Mouse (Mus musculus): Measurements from ENCODE around the gene Mettl7a2.
"Not testable (repeated sequence)": the region's sequence is repeated elsewhere in the genome, so short reads cannot be mapped to it uniquely, and the experiment has no call there.

Mettl7a2 gene

GRCm38 (mm10) chr15:100337847-100338246 is 15.2 kb upstream of the Mettl7a2 start:
- not testable (repeated sequence) for DNase-seq (ENCODE audit: inconsistent ontology term)

DNA sequence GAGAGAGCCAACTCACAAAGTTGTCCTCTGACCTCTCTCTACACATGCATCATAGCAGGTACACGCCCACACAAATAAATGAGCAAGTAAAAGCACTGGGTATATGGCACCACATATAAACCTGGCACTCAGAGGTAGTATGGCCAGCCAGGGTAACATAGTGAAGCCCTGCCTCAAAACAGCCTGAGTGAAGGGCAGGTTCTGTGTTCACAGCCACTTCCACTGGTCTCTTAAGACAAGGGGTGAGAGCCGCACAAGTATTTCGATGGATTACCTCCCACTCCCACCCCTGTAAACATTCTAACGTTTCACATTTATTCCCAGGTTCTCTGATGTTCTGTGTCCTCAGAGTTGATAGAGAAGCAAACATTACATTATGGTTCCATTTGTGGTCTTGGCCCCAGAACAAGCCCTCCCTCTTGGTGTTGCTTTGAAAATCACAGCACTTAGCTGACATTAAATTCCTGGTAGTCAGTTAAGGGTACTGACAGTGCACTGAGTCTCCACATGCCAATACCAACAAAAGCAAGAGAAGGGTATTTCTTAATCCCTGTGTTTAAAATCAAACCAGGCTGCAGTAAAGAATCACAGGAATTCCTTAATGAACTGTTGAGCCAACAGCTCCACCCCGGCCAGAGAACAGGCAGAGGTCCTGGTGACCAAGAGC is 11.6 kb upstream of the Mettl7a2 start:
- DNase-seq (ENCODE audit: inconsistent ontology term), result peak; percentile 63

DNA sequence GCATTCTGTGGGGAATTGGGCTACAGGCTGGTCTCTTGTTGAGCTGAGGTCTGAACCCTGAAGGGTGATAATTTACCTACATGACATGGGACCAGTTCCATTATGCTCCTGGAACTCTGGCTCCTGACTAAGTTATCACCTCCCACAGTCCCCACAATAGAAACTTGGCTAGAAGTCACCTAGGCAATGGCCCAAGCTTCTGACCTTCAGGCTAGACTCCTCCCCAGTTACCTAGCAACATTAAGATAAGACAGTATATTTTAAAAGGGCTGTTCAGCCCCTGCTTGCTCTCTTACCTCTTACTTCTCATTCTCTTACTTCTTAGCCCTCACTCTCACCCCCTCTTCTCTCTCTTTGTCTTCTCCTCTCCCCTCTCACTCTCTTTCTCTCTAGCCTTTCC is 7.5 kb upstream of the Mettl7a2 start:
- DNase-seq (ENCODE audit: inconsistent ontology term), result no peak

DNA sequence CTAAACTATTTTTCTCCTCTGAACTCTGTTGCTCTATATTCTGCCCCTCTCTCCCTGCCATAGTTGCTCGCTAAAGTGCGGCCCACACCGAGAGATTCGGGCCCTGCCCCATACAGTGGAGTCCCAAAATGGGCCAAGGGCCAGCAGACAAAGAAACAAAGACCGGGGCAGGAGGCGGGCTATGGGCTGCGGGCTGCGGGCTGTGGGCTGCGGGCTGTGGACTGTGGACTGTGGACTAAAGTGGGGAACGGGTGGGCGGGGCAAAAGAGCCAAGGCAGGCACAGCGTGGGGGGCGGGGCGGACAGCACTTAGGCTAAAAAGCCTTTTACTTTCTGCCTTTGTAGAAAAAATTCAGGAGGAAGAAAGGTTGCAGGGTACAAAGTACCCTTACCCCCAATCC is 6.2 kb upstream of the Mettl7a2 start:
- DNase-seq (ENCODE audit: inconsistent ontology term), result no peak

- DNase-seq (ENCODE audit: inconsistent ontology term), result no peak
Observed at GRCm38 (mm10) chr15:100349496-100349895, 3.5 kb upstream of the Mettl7a2 start.

GRCm38 (mm10) chr15:100351501-100352060 is 1.4 kb upstream of the Mettl7a2 start:
- no peak for DNase-seq (ENCODE audit: inconsistent ontology term)

GRCm38 (mm10) chr15:100353399-100353798 is 399 bp downstream of the Mettl7a2 start:
- DNase-seq (ENCODE audit: inconsistent ontology term), result not testable (repeated sequence)

- DNase-seq (ENCODE audit: inconsistent ontology term), result no peak
Observed at GRCm38 (mm10) chr15:100355876-100356275, 2.9 kb downstream of the Mettl7a2 start.

DNA sequence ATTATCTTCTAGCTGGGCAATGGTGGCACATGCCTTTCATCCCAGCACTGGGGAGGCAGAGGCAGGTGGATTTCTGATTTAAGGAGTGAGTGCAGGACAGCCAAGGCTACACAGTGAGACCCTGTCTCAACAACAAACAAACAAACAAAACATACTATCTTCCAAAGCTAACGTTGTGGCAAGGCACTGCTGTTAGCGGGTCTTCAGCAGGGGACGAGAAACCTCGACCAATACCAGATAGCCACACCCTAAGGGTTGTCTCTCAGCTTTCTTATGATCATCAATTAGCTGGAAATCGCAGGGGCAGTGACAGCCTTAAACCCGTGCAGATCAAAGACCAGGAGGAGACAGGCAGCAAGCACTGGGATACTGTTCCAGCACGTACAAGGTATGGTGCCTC is 11.2 kb downstream of the Mettl7a2 start, which contains the start of gene Higd1c:
Gene Higd1c (plus strand): TSS at position 301 of the 400 bp plus-strand sequence.
- no peak for DNase-seq (ENCODE audit: inconsistent ontology term)

DNA sequence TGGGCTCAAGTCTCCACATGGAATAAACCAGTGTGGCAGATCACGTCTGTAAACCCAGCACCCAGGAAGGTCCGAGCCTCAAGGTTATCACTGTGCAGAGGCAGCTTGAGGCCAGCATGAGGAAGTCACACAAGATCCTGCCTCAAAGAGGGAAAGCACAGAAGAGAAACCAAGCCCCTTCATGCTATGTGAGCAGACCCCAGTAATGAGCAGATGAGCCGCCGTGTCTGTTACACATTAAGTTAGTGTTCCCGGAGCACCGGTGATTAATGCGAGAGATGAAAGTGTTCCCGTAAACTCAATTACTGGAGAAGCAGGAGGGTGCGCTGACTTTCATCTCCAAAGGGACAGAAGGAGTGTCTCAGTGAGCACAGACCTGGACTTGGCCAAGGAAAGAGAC is 13.0 kb downstream of the Mettl7a2 start:
- not testable (repeated sequence) for DNase-seq (ENCODE audit: inconsistent ontology term)

DNA sequence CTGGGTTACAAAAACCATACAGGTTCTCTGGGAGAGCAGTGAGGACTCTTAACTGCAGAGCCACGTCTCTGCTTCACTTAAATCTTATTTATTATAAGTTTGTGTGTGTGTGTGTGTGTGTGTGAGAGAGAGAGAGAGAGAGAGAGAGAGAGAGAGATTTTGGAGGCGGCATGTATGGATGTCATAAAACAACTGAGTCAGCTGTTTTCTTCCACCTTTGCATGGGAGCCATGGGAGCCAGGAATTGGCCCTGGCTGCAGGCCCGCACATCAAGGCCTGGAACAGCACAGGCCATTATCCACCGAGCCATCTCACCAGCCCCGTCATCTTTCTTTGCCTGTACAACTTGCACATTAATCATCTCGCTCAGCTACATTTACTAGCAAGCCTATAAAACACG is 14.1 kb downstream of the Mettl7a2 start:
- no peak for DNase-seq (ENCODE audit: inconsistent ontology term)

GRCm38 (mm10) chr15:100375066-100375465 is 22.1 kb downstream of the Mettl7a2 start:
- DNase-seq (ENCODE audit: inconsistent ontology term), result peak; percentile 11

DNA sequence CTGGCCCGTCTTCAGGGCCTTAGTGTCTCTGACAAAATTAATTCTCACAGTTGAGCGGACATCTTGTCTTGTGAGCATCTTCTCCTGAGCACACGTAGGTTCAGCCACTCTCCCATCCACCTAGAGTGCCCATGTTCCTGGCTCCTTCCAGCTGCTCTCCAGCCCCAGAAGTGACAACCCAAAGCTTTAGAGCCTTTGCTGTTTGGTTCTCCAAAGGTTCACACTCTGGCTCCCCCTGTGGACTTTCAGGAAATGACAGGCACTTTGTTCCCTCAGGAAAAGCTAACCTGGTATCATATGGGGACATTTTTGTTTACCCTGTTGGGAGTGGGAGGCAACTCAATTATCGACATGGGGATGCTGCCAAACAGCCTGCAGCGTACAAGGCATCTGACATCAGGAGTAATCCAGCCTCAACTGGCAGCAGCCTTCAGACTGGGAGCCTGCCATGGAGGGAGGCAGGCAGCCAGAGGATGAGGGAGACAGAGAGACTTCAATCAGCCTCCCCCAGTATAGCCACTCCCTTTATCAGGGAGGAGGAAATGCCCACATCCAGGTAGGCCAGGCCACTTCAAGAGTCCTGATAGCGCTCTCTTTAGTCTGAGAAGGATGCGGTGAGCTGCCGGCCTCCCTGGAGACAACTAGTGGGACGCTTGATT is 25.0 kb downstream of the Mettl7a2 start:
- DNase-seq (ENCODE audit: inconsistent ontology term), result not testable (repeated sequence)

DNA sequence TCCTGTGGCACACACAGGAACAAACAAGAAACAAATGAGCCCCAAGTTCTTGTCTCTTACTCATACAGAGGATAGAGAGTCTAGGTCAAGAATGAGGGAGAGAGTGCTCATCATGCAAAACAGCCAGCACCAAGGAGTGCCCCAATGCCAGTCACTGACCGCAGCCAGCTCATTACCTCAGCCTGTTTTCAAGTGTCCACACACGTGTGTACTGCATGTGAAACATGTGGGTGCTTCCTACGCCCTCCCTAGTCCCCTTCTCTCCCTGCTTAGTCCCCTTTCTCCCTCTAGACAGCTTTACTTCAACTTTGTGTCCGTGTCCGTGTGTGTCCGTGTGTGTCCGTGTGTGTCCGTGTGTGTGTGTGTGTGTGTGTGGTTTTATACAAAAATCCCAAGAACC is 26.7 kb downstream of the Mettl7a2 start:
- no peak for DNase-seq (ENCODE audit: inconsistent ontology term)

- DNase-seq (ENCODE audit: inconsistent ontology term), result no peak
Observed at GRCm38 (mm10) chr15:100380104-100380503, 27.1 kb downstream of the Mettl7a2 start.

GRCm38 (mm10) chr15:100385705-100386104 is 32.7 kb downstream of the Mettl7a2 start:
- no peak for DNase-seq (ENCODE audit: inconsistent ontology term)

GRCm38 (mm10) chr15:100387544-100388223 is 34.7 kb downstream of the Mettl7a2 start:
- DNase-seq (ENCODE audit: inconsistent ontology term), result no peak

DNA sequence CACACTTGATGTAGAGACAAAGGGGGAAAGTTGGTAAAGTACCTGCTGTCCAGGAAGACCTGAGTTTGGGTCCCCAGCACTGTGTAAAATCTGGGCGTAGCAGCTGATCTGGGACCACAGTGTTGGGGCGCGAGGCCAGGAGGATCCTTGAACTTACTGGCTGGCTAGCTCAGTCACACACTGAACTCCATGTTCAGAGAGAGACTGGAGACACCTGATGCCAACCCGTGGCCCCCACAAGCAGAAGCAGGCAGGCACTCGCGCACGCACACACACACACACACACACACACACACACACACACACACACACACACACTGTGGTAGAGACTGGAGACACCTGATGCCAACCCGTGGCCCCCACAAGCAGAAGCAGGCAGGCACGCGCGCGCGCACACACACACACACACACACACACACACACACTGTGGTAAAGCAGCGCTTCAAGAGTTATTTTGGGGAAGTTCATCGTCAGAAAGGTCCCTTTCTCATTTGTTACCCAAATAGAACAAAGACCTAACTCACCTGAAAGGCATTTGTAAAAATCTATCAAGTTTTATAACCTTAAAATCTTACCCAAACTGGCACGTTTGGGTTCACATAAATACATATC is 35.3 kb downstream of the Mettl7a2 start:
- DNase-seq (ENCODE audit: inconsistent ontology term), result no peak

DNA sequence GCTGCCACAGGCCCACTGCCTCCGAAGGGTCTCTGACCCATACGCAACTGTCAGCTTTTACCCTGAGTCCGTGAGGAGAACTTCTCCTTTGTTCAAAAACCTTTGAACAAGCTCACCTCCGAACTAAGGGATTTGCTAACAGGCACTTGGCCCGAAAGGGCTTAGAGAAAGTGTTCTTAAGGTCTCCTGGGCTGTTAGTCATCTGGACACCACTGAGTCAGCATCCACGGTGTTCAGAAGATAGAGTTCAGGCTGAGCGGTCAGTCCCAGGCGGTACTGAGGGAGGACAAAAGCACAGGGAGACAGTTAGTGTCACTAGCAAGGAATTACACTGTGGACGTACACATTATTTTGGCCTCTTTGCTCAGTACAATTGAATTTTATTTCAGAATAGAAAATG is 35.9 kb downstream of the Mettl7a2 start:
- DNase-seq (ENCODE audit: inconsistent ontology term), result peak; percentile 9

GRCm38 (mm10) chr15:100391066-100391465 is 38.1 kb downstream of the Mettl7a2 start:
- DNase-seq (ENCODE audit: inconsistent ontology term), result no peak

DNA sequence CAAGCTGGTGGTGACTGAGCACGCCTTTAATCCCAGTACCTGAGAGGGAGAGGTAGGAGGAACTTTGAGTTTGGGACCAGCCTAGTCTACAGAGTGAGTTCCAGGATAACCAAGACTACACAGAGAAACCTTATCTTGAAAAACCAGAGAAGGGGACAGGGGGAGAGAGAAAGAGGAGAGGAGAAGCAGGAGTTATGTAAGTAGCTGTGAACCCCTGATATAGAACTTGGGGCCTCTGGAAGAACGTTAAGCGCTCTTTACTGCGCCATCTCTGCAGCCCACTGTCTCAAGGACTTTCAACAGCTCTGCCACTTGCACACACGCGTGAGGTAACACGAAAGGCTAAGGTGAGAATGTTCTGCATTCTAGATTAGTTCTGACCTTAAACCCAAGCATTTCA is 38.6 kb downstream of the Mettl7a2 start:
- DNase-seq (ENCODE audit: inconsistent ontology term), result no peak

DNA sequence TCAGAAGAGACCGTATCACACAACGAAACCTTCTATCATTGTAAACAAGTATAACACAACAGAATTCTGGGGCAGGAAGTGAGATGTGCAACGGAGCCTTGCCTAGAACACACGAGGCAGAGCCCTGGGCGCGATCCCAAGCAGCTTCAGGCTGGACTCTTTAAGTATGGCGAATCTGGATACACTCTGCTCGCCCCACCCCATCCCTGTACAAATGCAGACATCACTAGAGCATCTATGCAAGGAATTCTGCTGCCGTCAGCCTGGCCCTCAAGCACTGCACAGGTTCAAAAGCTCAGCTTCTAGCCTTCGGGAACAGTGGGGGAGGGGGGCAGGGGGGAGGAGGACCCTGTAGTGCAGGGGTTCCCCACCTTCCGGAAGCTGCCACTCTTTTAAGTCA is 40.0 kb downstream of the Mettl7a2 start:
- no peak for DNase-seq (ENCODE audit: inconsistent ontology term)
